Mouse (Mus musculus) ES-Bruce4 (cell line): ENCODE results near the gene Katnal1.
A peak's percentile ranks its signal among the peaks of the same experiment; 100 is the strongest.

Experiments used
- CTCF ChIP-seq: IDR thresholded peaks from one replicate; pipeline ENCODE4 v1.8.1; 2011; ENCODE audit warnings: low read depth, low read length
- POLR2A ChIP-seq: IDR thresholded peaks from one replicate; pipeline ENCODE4 v1.8.1; 2011; ENCODE audit warnings: low read length; ENCODE audit not compliant: insufficient read depth

DNA sequence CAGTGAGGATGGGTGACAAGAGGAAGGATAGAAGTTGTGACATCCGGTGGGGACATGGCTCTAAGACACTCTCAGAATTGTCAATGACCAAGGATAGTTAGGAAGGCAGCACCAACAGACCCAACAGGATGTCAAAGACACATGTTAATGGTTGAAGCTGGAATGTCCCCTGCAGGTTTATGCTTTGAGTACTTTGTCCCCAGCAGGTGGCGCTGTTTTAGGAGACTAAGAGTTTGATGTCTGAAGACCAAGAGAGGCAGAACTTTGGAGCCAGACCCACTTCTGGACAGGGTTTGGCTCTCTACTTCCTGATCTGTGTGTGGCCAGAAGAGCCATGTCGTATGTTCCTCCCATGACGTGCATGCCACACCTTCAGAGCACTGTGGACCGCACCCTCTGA, 82.1 kb downstream of the Katnal1 start:
- TF ChIP-seq CTCF: peak; percentile 8
- no peak for TF ChIP-seq POLR2A
